Mouse (Mus musculus) heart, postnatal 0 days (tissue): ENCODE measurements at regions not wholly inside any gene's neighbourhood (a gene's known extent, or its start where the extent isn't known, plus 50 kb on each side); places are given as distances from the start of the nearest gene placed in this dataset.

Experiments
- ATAC-seq: fragments of 200-750 bp; cut with Nextera tagmentation; 2 replicates; pipeline ENCODE4 v1.8.0; 2017; ENCODE audit warnings: low read depth, moderate number of reproducible peaks, moderate library complexity; ENCODE audit not compliant: insufficient read depth
- DNase-seq: peaks from one replicate; pipeline ENCODE4 v3.0.0-alpha.2; 2016; ENCODE audit warnings: low spot score
- H3K27ac ChIP-seq: fragments of 300-500 bp; sonication (generic); 2 replicates; pipeline ENCODE4 v1.5.1; 2014; ENCODE audit warnings: low read depth, mild to moderate bottlenecking
- H3K27me3 ChIP-seq: fragments of 300-500 bp; sonication (generic); 2 replicates; pipeline ENCODE4 v1.6.1; 2014; ENCODE audit warnings: low read length, mixed read lengths; ENCODE audit not compliant: control insufficient read depth, insufficient read depth
- H3K36me3 ChIP-seq: fragments of 300-500 bp; sonication (generic); replicated peaks from 2 replicates; pipeline ENCODE4 v1.6.1; 2014; ENCODE audit warnings: low read length, mixed read lengths; ENCODE audit not compliant: control insufficient read depth, insufficient read depth
- H3K4me1 ChIP-seq: fragments of 300-500 bp; sonication (generic); 2 replicates; pipeline ENCODE4 v1.6.1; 2014; ENCODE audit warnings: antibody characterized with exemption; ENCODE audit not compliant: control insufficient read depth, insufficient read depth
- H3K4me2 ChIP-seq: fragments of 300-500 bp; sonication (generic); 2 replicates; pipeline ENCODE4 v1.6.1; 2014; ENCODE audit warnings: low read depth, mild to moderate bottlenecking, low read length, moderate library complexity
- H3K4me3 ChIP-seq: fragments of 300-500 bp; sonication (generic); 2 replicates; pipeline ENCODE4 v1.5.1; 2014; ENCODE audit warnings: low read depth, low read length
- H3K9ac ChIP-seq: fragments of 300-500 bp; sonication (generic); replicated peaks from 2 replicates; pipeline ENCODE4 v1.6.1; 2014; ENCODE audit warnings: low read depth, low read length, mixed read lengths
- H3K9me3 ChIP-seq: fragments of 300-500 bp; sonication (generic); replicated peaks from 2 replicates; pipeline ENCODE4 v1.6.1; 2016; ENCODE audit warnings: low read length; ENCODE audit not compliant: control insufficient read depth
- CTCF ChIP-seq: IDR thresholded peaks from 2 replicates; pipeline ENCODE4 v1.5.1; 2016; ENCODE audit warnings: antibody characterized with exemption, control low read depth, low read depth
- EP300 ChIP-seq: IDR thresholded peaks from 2 replicates; pipeline ENCODE4 v1.6.1; 2016; ENCODE audit warnings: antibody characterized with exemption, low read depth
- WGBS: fragments of 180-500 bp; shearing (Covaris S2); extraction: QIAGEN DNeasy Blood & Tissue Kit; methylation state at CpG from one replicate; pipeline ENCODE4 v1.1.7; 2014; 5-methylcytosine and 5-hydroxymethylcytosine counted together

- H3K9ac ChIP-seq, result no peak overlapping the region
- H3K27ac ChIP-seq, result no peak overlapping the region
- DNase-seq (no peak), ATAC-seq (no peak)
- 77% methylated on average over 2 of the region's 2 CpGs for WGBS
- H3K4me1 ChIP-seq, result no peaks in the 10 kb centered on the region
- TF ChIP-seq CTCF (no peak), EP300 (no peak)
- H3K27me3 ChIP-seq, result no peaks in the 10 kb centered on the region
- H3K36me3 ChIP-seq, result no peaks in the 10 kb centered on the region
- H3K9me3 ChIP-seq, result no peaks in the 10 kb centered on the region
- H3K4me3 ChIP-seq, result no peak overlapping the region
- no peak overlapping the region for H3K4me2 ChIP-seq
Measured at GRCm38 (mm10) chr19:14705791-14706190, 107.9 kb upstream of the Tle4 start.

- no peaks in the 10 kb centered on the region for H3K9me3 ChIP-seq
- H3K4me1 ChIP-seq, result no peaks in the 10 kb centered on the region
- H3K4me3 ChIP-seq, result no peak overlapping the region
- no peak overlapping the region for H3K4me2 ChIP-seq
- ATAC-seq (no peak), DNase-seq (no peak)
- H3K36me3 ChIP-seq, result no peaks in the 10 kb centered on the region
- WGBS, result 76% methylated on average over 4 of the region's 4 CpGs
- H3K27ac ChIP-seq, result no peak overlapping the region
- H3K9ac ChIP-seq, result no peak overlapping the region
- H3K27me3 ChIP-seq, result no peaks in the 10 kb centered on the region
- no peak for TF ChIP-seq EP300
- TF ChIP-seq CTCF, result no peak
Measured at GRCm38 (mm10) chr19:14701116-14701515, 103.3 kb upstream of the Tle4 start.

DNA sequence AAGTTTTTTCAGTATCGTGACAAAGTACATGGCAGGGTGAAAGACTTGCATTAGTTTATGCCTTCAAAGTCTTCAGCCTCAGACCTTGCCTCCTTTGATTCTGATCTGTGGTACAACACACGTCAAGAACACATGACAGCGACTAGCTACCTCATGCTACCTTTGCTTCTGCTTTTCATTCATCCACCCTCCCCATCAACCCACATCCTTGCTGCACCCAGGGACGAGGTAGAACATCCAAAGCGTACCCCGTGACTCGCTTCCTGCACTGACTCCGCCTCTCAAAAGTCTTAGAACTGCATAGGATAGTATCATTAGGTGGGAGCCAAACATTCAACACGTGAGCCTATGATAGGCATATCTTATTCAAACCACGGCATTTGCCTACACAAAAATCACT, 97.5 kb upstream of the Tle4 start:
- Histone ChIP-seq H3K4me2 (no peak overlapping the region), H3K36me3 (no peaks in the 10 kb centered on the region), H3K4me1 (no peaks in the 10 kb centered on the region), H3K27me3 (no peaks in the 10 kb centered on the region), H3K4me3 (no peak overlapping the region), H3K27ac (no peak overlapping the region), H3K9me3 (no peaks in the 10 kb centered on the region), H3K9ac (no peak overlapping the region)
- DNase-seq (no peak), ATAC-seq (no peak)
- WGBS, result 84% methylated on average over 10 of the region's 10 CpGs
- TF ChIP-seq EP300 (no peak), CTCF (no peak)

DNA sequence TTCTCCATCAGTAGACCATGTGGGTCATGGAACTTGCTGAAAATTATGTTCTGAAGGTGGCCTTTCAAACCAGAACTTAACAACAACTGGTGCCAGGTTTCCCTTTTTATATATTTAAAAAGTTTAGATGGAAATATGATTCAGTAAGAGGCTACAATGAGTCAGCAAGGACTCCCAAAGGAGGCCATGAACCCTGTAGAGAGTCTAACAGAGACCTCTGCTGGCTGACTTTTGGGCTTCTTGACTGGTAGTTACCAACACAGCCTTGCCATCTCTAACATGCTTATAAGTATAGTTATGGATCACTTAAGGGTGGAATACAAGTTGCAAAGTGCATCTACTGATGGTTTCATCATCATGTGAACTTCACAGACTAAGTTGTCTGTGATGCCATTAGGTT, 94.3 kb upstream of the Tle4 start:
- Histone ChIP-seq H3K9me3 (no peaks in the 10 kb centered on the region), H3K4me2 (no peak overlapping the region), H3K27me3 (no peaks in the 10 kb centered on the region), H3K36me3 (no peaks in the 10 kb centered on the region), H3K4me1 (no peaks in the 10 kb centered on the region), H3K4me3 (no peak overlapping the region), H3K9ac (no peak overlapping the region), H3K27ac (no peak overlapping the region)
- TF ChIP-seq CTCF (no peak), EP300 (no peak)
- DNase-seq, result no peak
- no peak for ATAC-seq

DNA sequence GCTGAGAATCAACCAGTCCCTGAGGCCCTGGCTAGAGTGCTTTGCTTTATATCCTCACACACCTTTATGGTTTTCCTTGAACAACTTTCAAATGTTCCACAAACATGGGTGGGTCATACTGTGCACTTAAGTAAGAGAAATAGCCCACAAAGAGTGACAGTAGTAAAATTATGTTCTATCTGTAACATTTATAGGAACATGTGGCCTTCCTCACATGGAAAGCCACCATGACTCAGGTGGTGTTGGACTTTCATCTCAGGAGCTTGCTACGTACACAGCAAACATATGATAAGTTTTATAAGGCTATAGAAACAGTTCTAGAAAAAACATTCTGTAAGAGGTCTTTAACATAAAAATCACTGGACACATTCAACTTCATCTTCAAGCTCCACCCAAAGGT, 87.8 kb upstream of the Tle4 start:
- TF ChIP-seq CTCF, result no peak
- TF ChIP-seq EP300, result no peak
- DNase-seq, result no peak
- no peak overlapping the region for H3K9ac ChIP-seq
- H3K4me3 ChIP-seq, result no peak overlapping the region
- ATAC-seq, result no peak
- H3K27me3 ChIP-seq, result no peaks in the 10 kb centered on the region
- WGBS, result 91% methylated on average over 1 of the region's 1 CpGs
- H3K4me1 ChIP-seq, result no peaks in the 10 kb centered on the region
- H3K36me3 ChIP-seq, result no peaks in the 10 kb centered on the region
- H3K27ac ChIP-seq, result no peak overlapping the region
- H3K4me2 ChIP-seq, result no peak overlapping the region
- H3K9me3 ChIP-seq, result no peaks in the 10 kb centered on the region

DNA sequence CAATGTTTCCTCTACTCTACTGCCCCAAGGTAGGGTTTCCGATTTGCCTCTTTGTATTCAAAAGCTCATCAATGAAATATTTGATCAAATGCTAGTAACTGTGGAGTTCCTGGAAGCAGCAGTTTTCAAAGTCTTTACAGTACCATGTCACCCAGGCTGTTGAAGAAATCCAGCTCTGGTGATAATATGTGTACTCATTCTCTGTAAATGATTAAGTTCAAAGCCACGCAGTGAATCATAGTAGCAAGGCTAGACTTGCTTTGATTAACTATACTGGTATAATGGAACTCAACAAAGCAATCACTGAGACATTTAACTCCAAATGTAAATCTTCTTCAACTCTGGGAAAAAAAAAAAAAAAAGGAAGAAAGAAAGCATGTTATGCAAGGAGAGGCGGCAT, 86.8 kb upstream of the Tle4 start:
- no peak overlapping the region for H3K9ac ChIP-seq
- no peak overlapping the region for H3K27ac ChIP-seq
- 85% methylated on average over 3 of the region's 3 CpGs for WGBS
- H3K4me3 ChIP-seq, result no peak overlapping the region
- H3K4me2 ChIP-seq, result no peak overlapping the region
- no peaks in the 10 kb centered on the region for H3K36me3 ChIP-seq
- H3K4me1 ChIP-seq, result no peaks in the 10 kb centered on the region
- no peaks in the 10 kb centered on the region for H3K9me3 ChIP-seq
- TF ChIP-seq EP300, result no peak
- TF ChIP-seq CTCF, result no peak
- DNase-seq (no peak), ATAC-seq (no peak)
- no peaks in the 10 kb centered on the region for H3K27me3 ChIP-seq
